Mouse (Mus musculus): Measurements from ENCODE around the gene Topbp1. TPM values are rescaled to one million over a fixed set of nuclear protein-coding genes. Genes with fewer than 3 reads are reported as not detected.

Gene Topbp1
- 10 to 100 TPM; 20.2 to 21.0 TPM for total RNA-seq (2021)

DNA sequence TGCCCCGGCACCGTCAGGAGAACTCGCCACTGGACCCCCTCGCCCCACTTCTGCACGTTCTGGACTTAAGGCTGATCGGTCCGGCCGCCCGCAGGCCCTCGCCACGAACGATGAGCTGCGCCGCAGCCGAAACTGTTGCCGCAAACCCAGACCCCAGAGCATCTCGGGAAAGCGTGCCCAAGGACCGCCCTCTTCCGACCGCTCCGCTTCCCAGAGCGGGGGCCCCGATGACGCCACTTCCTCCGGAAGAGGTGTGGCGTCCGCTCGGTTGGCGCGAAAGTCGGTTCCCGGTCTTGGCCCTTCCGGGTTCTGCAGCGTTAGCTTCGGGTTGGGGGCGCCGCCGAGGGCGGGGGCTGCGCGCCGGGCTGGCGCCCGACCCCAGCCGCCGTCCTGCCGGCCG is at the start of gene Topbp1, which contains the start of gene 1300017J02Rik:
Topbp1 (plus strand) TSS at position 289 of the 400 bp plus-strand sequence.
1300017J02Rik (minus strand) TSS at position 156 of the 400 bp plus-strand sequence.
- peak; percentile 90 to 91 for DNase-seq

DNA sequence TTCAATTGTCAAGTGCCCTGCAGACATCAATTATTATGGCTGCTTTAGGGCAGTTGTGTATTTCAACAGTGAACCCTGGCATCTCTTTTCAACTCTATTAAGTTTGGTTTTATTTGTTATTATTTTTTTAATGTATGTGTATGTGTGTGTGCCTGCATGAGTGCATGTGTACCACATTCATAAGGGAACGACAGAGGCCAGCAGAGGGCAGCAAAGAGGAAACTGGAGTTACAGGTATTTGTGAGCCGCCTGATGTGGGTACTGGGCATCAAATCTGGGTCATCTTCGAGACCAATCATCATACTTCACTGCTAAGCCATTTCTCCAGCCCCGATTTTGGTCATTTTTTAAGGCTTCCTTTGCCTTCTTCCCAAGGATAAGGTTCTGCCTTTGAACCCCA is 39.2 kb upstream of the Topbp1 start:
- no peak for DNase-seq

DNA sequence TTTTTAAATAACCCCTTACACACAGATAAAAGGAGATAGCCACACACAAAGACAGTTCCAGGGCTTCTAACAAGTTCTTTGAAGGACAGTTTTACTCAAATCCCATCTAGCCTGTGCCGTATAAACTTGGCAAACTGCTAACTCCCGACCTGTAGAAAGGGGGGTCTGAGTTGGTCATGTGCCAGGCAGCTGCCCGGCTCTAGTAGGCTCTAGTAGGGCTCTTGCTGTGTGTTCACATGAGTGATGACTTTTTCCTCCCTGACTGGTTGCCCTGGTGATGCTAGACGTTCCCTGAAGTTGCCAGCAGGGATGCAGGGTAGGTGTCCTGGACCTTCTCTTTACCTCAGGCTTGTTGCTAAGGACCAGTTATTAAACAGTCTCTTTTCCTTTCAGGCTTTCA is 33.9 kb upstream of the Topbp1 start:
- DNase-seq: no peak

DNA sequence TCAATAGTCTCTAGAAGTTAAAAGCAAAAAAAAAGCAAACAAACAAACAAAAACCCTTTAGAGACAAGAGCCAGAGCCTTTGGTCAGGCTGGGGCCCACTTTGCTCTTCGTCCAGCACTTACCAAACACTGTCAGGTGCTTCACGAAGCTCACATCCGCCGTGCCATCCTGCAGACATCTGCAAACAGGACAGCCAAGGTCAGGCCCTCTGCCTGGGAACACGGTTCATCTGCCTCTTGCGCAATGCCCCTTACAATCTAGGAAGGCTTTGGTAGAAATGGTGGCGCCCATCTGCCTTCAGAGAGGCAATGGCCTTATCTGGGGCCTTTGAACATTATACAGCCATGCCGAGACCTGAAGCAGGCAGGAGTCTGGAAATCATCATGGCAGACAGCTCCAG is 30.2 kb upstream of the Topbp1 start:
- no peak for DNase-seq

DNA sequence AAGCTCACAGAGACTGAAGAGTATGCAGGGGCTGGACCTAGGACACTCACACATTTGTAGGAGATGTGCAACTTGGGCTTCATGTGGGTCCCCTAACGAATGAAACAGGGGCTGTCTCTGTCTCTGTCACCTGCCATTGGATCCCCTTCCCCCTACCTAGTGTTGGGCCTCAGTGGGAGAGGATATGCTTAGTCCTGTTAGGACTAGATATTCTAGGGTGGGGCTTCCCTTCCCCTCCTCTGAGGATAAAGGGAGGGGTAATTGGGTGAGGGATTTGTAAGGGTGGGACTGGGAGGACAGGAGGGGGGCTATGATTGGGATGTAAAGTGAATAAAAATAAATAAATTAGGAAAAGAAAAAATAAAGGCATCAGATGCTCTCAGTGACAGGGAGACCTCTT is 29.3 kb upstream of the Topbp1 start:
- no peak for DNase-seq

DNA sequence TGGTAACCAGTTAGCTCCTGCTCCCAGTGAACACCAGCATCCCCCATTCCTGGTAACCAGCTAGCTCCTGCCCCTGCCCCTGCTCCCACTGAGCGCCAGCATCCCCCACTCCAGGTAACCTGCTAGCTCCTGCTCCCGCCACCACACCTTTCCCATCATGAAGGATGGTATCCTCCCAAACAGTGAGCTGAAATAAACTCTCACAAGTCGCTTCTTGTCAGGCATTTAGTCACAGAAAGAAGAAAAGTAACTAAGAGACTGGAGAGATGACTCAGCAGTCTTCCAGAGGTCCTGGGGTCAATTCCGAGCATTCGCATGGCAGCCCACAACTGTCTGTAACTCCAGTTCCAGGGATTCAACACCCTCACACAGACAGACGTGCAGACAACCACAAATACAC is 28.1 kb upstream of the Topbp1 start:
- DNase-seq: no peak

DNA sequence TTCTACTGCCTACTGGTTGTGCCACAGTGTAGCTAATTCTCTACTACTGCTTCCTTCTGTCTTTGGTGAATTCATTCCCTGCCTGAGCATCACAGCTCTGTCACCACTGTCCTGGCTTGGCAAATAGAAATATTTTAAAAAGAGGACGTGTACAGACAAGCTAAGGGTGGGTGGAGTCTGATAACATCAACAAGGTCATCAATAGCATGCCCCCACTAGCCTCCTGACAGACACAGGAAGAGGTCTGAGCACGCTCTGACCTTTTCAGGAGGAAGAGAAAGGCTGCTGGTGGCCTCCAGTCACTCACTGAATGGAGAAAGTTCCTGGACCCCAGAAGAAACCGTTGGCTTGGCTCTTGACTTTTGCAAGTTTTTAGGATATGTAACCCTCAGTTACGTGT is 18.6 kb upstream of the Topbp1 start:
- no peak for DNase-seq

DNA sequence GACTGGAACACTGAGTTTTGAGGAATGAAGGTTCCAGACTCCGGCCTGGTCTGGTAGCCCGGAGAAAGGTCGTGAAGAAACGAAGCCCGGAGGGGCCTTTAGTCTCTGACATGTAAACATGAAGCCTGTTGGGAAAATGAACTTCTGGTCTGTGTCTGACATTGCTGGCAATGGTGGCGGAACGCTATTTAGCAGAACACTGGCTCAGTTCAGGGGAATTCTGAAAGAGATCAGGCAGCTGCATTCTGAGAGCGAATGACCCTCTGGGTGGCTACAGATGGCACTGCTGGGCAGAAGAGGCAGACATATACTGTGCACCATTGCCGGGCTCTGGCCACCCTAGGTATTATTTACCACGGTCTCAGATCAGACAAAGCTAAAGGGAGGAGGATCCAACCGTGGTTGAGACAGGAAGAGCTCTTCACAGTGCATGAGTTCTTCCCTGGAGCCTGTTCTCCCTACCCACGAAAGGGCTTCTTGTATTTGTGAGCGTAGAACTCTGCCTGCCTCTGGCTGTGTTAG is 18.1 kb upstream of the Topbp1 start:
- DNase-seq: no peak

DNA sequence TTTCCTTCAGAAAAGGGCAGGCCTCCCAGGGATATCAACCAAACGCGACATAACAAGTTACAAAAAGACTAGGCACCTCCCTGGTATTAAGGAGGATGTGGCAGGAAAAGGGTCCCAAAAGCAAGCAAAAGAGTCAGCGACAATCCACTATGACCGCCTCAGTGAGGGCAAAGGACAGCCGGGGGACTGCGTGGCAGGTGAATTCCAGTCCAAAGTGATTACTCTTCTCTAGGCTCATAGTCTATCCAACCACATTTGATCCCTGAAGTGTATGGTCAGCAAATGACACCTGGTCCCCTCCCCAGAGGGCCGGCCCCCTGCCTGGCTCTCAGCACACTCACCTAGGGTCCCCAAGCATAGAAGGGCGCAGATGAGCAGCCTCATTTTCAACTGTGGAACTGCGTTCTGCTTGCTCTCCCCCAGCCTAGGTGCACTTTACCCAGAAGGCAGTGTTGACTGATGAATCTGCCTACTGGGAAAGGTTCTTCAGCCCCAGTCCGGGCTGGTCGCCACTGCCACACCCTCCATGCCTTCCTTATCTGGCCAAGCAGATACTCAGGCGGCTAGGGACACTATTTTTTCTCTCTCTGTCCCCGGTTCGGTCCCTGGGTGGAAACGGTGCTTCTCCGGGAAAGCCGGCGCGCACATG is 17.1 kb upstream of the Topbp1 start:
- no peak for DNase-seq

DNA sequence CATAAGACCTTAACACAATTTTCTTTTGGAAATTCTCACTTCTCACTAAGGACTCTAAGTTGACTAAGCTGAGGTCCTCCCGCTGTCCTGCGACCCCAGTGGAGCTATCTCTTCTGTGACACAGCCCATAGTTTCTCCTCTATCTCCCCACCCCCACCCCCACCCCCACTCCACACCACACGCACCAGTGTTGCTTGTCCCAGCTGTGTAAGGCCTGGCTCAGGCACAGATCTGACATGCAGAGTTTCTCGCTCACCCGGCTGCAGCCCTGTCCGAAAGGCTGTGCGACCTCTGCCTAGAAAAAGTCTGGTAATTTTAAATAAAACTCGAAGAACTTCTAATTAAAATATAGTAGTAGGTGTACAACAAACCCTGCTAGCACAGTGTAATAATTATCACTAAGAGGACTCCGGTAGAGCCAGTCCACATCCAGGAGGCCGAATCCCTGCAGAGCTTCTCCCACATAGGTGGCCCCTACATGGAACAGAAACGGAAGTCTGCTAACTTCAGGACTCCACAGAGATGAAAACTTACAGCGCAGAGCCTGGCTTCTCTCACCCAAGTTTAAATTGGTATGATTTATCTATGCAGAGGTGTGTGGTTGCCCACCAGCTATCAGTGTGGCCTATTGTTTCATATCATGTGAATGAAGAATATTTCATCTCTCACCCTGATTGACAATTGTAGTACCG is 16.4 kb upstream of the Topbp1 start:
- no peak for DNase-seq

DNA sequence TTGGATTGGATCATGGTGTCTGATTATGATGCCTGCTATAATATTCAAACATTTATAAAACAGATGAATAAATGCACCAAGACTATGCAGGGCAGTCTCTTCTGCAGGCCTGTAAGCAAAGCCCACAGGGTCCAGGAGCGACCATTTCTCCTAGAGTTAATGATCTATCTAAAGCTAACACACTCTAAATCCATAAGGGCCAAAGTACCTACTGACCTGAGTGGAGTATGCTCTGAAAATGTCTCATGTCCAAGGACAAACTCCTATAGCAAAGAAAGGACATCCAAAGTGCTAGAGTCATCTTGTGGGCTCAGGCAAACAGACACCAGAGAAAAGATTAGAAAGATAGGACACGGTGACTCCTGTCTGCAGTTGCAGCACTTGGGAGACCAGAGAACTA is 10.5 kb upstream of the Topbp1 start:
- no peak for DNase-seq

DNA sequence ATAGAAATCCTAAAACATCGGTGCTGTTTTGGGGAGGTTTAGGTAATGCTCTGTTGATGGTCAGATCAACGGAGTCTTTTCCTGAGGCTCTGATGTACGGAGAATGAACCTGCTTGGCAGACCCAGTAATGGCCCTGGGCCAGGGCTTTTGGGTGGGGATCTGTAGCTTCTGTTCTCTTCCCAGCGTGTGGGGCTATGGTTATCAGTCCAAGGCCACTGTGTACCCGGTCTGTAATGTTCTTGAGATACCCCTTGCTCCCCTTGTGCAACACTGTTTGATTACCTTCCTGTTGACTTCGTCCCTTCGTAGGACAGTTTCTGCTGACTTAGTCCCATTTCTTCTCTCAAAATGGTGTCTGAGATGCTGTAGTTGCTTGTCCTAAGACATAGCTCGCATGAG is 3.9 kb upstream of the Topbp1 start:
- DNase-seq: no peak

DNA sequence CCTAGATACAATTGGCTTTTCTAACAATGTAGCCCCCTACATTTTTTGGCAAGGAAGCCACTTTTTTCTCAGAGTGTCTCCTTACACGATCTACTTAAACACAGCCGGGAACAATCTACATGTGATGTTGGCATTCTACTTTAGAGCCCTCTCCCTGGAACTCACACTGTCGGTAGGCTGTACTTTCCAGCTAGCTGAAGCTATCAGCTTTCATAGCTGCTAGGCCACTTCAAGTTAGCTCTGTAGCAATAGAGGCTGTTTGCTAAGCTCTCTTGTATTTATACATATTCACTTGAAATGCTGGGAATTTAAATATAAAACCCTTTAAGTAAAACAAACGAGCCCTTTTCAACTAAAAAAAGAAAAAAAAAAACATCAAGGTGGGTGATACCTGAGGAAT is 2.8 kb upstream of the Topbp1 start:
- DNase-seq: no peak

DNA sequence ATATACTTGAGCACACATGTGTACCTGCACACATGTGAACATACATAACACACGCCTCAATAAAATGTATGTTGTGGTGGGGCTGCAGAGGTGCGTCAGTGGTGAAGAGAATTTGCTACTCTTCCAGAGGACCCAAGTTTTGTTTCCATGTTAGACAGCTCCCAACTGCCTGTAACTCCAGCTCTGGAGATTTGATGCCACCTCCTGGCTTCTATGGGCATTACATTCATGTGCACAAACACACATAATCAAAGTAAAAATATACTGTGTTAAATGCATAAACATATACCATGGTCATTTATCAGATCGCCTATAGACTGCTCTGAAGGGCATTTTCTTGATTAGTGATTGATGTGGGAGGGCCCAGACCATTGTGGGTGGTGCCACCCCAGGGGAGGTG is 2.3 kb upstream of the Topbp1 start:
- peak; percentile 29 to 62 for DNase-seq

DNA sequence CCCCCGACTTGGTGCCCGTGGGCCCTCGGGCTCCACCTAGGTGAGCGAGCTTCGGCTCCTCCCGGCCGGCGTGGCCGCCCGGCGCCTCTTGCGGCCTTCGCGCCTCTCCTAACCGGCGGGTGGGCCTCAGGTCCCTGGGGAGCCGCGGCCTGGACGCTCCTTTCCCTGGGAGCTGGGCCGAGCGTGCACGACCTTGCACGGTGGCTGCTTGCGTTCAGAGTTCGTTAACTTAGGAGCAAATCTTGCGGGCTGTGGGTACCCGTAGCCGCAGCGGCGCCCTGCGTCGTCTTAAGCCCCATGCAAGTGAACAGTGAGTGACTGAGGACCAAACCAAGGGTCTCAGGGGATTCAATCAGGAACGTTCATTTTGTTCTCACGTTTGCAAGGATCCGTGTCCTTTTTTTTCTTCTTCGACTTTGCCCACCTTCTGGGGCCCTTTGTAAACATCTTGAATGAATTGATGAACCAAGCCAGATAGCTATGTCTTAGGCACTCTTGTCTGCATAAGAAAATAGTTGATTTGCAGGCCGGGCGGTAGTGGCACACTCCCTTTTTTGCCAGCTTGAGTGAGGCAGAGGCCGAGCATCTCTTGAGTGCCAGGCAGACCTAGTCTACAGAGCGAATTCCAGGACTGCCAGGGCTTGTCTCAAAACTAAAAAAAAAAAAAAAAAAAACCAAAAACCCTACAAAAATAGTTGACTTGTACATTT is 472 bp downstream of the Topbp1 start:
- DNase-seq: no peak

DNA sequence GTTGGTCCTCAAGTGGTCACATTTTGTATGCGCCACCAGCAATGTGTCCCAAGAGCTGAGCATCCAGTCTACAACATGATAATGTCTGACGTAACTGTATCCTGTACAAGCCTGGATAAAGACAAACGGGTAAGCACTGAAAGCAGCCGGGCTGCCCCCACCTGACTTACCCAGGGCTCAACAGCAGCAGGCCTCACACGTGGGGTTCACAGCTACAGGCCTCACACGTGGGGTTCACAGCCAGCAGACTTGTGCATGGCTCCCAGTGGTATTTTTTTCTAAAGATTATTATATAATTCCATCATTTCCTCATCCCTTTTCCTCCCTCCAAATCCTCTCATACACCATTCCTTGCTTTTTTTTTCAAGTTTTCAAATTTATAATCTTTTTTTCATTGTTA is 4.8 kb downstream of the Topbp1 start:
- no peak for DNase-seq

DNA sequence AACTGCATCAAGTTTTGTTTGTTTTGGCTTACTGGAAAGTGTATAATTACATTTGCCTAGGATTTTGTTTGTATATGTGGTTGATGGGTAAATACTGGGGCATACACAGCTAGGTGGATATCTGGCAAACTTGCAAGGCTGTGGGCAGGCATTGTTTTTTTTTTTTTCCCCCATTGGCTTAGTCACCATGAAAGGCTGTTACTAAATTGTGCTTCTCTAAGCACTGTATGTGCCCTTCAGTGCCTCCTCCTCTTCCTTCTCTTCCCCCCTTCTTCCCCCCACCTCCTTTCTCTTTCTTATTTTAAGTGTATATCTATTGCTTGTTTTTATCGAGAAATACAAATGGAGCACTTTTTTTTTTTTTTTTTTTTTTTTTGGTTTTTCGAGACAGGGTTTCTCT is 19.7 kb downstream of the Topbp1 start:
- DNase-seq: no peak

DNA sequence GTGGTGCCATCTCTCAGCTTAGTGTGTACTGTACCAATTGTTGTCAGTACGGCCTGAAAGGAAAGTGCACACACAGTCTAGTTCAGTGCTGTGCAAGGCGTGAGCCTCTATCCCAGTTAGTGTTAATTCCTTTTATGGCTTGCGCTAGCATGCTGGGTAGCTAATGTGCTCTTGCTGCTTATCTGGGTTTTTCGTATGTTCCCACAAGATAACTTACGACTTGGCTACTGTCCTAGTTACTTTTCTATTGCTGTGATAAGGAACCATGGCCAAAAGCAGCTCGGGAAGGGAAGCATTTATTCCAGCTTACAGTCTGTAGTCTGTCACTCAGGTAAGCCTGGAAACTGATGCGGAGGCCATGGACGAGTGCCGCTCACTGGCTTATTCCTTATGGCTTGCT is 21.4 kb downstream of the Topbp1 start:
- DNase-seq: no peak

DNA sequence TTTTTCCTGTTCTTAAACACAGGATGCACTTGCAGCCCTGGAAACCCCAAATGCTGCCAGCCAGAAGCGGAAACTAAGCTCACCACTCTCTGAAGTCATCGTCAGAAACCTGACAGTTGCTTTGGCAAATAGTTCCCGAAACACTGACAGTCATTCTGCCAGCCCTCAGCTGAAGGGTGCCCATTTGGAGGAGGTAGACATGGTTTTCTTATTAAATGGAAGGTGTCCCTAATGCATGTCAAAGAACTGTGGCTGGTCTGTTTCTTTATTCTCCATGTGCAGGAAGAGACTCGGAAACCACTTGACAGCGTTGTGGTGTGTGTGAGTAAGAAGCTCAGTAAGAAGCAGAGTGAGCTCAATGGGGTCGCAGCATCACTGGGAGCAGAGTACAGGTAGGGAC is 27.6 kb downstream of the Topbp1 start:
- no peak for DNase-seq

DNA sequence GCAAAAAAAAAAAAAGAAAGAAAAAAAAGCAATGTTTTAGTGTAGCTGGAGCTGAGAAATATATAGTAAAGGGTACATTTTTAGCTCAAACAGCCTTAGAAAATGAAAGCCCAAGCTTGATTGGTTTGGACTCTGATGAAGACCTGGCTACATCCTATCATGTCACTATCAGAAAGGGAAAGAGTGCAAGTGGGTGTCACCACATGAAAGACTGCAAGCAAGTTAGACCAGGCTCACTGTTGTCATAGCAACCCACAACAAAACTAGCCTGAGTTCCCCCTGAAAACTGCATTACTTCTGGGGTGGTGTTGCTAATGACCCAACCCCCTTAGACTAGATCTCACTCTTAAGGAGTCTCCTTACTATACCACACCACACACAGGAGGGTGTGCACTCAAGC is 31.9 kb downstream of the Topbp1 start:
- no peak for DNase-seq

DNA sequence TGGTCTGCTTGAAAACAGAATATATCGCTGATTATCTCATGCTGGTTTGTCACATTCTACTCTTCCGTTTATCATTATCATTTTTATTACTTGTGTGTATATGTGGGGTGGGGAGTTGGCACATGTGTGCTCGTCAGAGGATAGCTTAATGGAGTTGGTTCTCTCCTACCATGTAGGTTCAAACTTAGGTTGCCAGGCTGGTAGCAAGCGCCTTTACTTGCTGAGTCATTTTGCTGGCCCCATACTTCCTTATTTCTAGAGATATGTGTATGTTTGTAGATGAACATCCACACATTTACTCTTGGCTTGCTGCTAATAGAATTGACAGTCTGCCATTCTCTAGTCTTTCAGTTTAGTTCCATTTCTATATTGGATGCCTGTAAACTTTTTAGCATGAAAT is 42.0 kb downstream of the Topbp1 start:
- DNase-seq: no peak

DNA sequence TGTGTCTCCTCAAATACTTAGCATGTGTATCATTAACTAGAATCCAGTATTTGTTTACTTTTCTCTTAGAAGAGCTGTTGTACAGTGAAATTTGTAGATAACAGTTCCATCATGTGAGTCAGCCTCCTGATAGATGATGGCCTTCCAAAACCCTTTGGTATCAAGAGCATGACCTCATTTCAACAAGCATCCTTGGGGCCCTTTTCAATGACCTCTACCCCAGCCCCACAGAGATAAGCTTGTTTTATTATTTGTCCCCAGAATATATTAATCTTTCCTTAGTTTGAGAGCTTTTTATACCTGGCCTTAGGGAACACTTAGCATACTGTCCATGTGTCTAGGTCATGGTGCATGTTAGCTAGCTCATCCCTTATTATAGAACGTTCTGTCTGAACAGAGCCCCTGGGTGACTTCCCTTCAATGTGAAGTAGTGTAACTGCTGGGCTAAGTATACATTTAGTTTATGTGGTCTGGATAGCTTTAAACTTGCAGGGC is 43.0 kb downstream of the Topbp1 start:
- no peak for DNase-seq

DNA sequence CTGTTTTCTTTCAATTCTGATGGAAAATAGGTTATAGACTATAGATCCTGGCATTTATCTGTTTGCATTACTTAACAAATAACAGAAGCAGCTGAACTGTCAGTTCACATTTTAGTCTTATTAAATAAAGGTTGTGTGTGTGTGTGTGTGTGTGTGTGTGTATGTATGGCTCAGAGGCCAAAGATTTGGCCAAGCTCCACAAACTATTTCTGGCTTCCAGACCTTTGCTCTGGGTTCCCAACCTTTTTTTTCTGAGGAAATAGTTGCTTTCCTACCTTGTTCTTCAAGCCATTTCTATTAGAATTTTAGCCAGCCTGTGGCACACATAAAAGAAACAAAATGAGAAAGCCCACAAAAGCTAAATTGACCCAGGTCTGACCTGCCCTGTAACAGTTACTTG is 43.8 kb downstream of the Topbp1 start:
- DNase-seq: no peak

Data from layer of hippocampus, postnatal 36 days (tissue).